Mouse (Mus musculus) limb, embryonic 12.5 days (tissue): Measurements from ENCODE around the gene Phtf2. TPM values are rescaled to one million over a fixed set of nuclear protein-coding genes. Genes with fewer than 3 reads are reported as not detected.

Experiments
- ATAC-seq: fragments of 200-750 bp; cut with Nextera tagmentation; 2 replicates; pipeline ENCODE4 v1.8.0; 2017; ENCODE audit warnings: low read depth, moderate TSS enrichment; ENCODE audit not compliant: insufficient number of reproducible peaks, insufficient read depth, low FRiP score, low TSS enrichment
- H3K27ac ChIP-seq: fragments of 300-500 bp; sonication (generic); 2 replicates; pipeline ENCODE4 v1.5.1; 2016; ENCODE audit warnings: mild to moderate bottlenecking, moderate library complexity
- H3K27me3 ChIP-seq: fragments of 300-500 bp; sonication (generic); 2 replicates; pipeline ENCODE4 v1.6.1; 2016; ENCODE audit warnings: mild to moderate bottlenecking, moderate library complexity
- H3K36me3 ChIP-seq: fragments of 300-500 bp; sonication (generic); 2 replicates; pipeline ENCODE4 v1.6.1; 2016; ENCODE audit warnings: mild to moderate bottlenecking, moderate library complexity
- H3K4me1 ChIP-seq: fragments of 300-500 bp; sonication (generic); replicated peaks from 2 replicates; pipeline ENCODE4 v1.6.1; 2016
- H3K4me2 ChIP-seq: fragments of 300-500 bp; sonication (generic); 2 replicates; pipeline ENCODE4 v1.6.1; 2016; ENCODE audit warnings: mild to moderate bottlenecking, moderate library complexity
- H3K4me3 ChIP-seq: fragments of 300-500 bp; sonication (generic); replicated peaks from 2 replicates; pipeline ENCODE4 v1.5.1; 2016; ENCODE audit warnings: mild to moderate bottlenecking
- H3K9ac ChIP-seq: fragments of 300-500 bp; sonication (generic); replicated peaks from 2 replicates; pipeline ENCODE4 v1.6.1; 2016; ENCODE audit warnings: mild to moderate bottlenecking, moderate library complexity
- H3K9me3 ChIP-seq: fragments of 300-500 bp; sonication (generic); 2 replicates; pipeline ENCODE4 v1.6.1; 2016; ENCODE audit warnings: mild to moderate bottlenecking, moderate library complexity
- WGBS: fragments of 180-500 bp; shearing (Covaris S2); methylation state at CpG from one replicate; pipeline ENCODE4 v1.1.7; 2016; 5-methylcytosine and 5-hydroxymethylcytosine counted together
- polyA plus RNA-seq: library from polyadenylated mRNA; unstranded; fragments of >200 nt; fragmentation: Nextera tagmentation; extraction: Ambion mirVana; gene quantifications from 2 replicates; pipeline ENCODE4 v1.2.1, GENCODE M21; 2016

The Phtf2 gene
- 18.7 and 20.8 TPM in 2 replicates for polyA plus RNA-seq

DNA sequence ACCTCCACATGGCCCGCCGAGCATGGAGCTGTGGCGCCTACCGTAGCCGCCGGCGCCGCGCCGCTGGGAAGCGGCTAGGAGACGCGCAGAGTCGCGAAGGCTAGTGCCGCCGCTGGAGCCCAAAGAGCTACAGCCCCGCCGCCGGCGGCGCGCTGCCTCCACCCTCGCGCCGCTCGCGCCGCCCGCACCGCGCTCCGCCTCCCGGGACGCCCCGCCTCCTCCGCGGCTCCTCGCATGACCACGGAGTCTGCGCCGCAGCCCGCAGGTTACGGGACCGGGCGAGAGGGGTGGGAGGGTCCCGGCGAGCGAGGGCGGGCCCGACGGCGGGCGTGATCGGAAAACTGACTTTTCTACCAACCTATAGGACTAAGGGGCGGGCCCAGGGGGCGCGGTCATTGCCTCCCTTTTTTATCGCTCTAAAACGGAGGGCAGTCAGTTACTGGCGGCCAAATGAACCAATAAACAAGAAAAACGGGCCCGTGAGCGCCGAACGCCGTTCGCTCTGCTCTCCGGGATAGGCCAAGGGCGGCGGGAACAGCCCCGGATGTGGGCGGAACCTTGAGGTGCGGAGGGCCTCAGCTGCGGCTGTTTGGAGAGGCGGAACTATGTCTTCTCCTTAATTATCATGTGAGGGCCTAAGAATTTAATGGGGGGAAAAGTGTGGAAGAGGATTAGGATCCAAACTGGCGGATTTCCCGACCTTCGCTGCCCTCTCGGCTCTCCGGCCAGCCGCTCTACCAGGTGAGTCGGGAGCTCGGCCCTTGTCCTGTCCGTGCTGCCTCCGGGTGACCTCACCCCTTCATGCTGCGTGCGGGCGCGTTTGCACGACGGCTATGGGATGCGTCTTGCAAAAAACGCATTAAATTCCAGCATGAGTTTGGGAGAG lies at the start of gene Phtf2, which contains the start of gene Tmem60:
Gene Phtf2, minus strand, starts transcription at position 210 of the 886 bp plus-strand sequence.
Gene Tmem60, plus strand, starts transcription at position 277 of the 886 bp plus-strand sequence.
- H3K27ac ChIP-seq: peak within 1 kb of the TSS; percentile 96
- peak within 1 kb of the TSS; percentile 70 for H3K4me2 ChIP-seq
- no peaks in the 10 kb centered on the region for H3K9me3 ChIP-seq
- H3K4me1 ChIP-seq: peaks cover 17% of the 10 kb centered on the region
- H3K9ac ChIP-seq: peak within 1 kb of the TSS; percentile 85
- peak; percentile 99 for ATAC-seq
- H3K4me3 ChIP-seq: peak within 1 kb of the TSS; percentile 85
- no peaks in the 10 kb centered on the region for H3K27me3 ChIP-seq
- WGBS: under 1% methylated on average over 94 of the region's 94 CpGs
- H3K36me3 ChIP-seq: peaks cover 5% of the 10 kb centered on the region; the same call in 1 of the 2 replicates

DNA sequence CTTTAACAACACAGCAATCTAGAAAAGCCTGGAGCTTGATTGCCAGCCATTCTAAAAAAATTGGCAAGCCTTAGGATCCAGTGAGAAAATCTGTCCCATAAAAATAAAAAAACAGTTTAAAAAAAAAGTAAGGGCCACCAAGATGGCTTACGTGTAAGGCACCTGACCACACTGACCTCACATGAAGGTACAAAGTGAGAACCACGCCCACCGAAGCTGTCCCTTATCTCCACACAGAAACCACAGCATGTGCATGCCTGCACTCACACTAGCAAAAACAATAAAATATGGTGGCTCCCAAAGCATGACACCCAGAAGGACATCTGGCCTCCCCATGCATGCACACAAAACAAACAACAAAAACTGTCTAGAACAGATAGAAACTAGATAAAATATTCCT lies 49.4 kb upstream of the Phtf2 start:
- peaks cover 17% of the 10 kb centered on the region for H3K4me1 ChIP-seq
- H3K27ac ChIP-seq: no peak overlapping the region
- 82% methylated on average over 3 of the region's 3 CpGs for WGBS
- no peak overlapping the region for H3K4me2 ChIP-seq
- H3K9ac ChIP-seq: no peak overlapping the region
- H3K36me3 ChIP-seq: no peaks in the 10 kb centered on the region
- ATAC-seq: no peak
- no peaks in the 10 kb centered on the region for H3K9me3 ChIP-seq
- no peaks in the 10 kb centered on the region for H3K27me3 ChIP-seq
- no peak overlapping the region for H3K4me3 ChIP-seq

DNA sequence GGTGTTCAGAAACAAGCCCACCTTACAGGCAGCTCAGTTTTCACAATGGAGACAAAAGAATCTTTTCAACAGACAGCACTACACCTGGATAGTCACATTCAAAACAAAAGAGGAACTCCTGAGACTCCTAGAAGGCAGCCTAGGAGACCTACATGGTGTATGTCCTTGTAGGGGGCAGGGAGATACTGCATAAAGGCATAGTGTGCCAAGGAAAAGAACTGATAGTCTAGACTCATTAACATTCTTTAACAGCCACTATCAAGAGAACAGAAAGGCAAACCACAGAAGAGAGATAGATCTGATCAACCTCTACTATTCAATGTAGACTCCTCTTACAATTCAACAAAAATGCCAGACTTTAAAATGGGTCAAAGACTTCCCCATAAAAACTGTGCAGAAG lies 48.5 kb upstream of the Phtf2 start:
- Histone ChIP-seq H3K9me3 (no peaks in the 10 kb centered on the region), H3K4me3 (no peak overlapping the region), H3K9ac (no peak overlapping the region), H3K36me3 (peaks cover 5% of the 10 kb centered on the region; the same call in 1 of the 2 replicates), H3K4me2 (no peak overlapping the region), H3K4me1 (peaks cover 11% of the 10 kb centered on the region; the same call in 1 of the 2 replicates), H3K27ac (no peak overlapping the region), H3K27me3 (no peaks in the 10 kb centered on the region)
- ATAC-seq: no peak

DNA sequence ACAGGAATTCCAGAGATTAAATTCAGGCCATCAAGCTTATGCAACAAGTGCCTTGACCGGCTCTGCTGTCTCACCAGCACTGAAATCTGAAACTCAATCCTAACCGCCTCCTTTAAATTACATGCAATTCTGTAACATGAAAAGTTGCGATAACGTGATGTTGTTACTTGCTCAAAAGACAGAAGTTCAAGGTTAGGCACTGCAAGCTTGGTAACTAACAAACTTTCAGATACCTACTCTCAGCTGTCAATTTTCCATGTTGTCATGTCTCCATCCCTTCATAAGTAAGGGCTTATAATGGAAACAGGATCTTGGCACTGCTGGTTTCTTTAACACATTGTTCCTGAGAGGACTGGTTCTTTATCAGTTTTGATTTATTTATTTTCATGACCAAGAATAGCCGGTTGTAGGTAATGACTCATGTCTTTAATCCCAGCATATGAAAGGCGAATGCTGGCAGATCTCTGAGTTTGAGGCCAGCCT lies 47.8 kb upstream of the Phtf2 start:
- WGBS: 61% methylated on average over 6 of the region's 6 CpGs
- Histone ChIP-seq H3K36me3 (peaks cover 5% of the 10 kb centered on the region; the same call in 1 of the 2 replicates), H3K4me3 (no peak overlapping the region), H3K4me2 (no peak overlapping the region), H3K4me1 (peaks cover 11% of the 10 kb centered on the region; the same call in 1 of the 2 replicates), H3K9ac (no peak overlapping the region), H3K27me3 (no peaks in the 10 kb centered on the region), H3K9me3 (no peaks in the 10 kb centered on the region), H3K27ac (no peak overlapping the region)
- no peak for ATAC-seq

DNA sequence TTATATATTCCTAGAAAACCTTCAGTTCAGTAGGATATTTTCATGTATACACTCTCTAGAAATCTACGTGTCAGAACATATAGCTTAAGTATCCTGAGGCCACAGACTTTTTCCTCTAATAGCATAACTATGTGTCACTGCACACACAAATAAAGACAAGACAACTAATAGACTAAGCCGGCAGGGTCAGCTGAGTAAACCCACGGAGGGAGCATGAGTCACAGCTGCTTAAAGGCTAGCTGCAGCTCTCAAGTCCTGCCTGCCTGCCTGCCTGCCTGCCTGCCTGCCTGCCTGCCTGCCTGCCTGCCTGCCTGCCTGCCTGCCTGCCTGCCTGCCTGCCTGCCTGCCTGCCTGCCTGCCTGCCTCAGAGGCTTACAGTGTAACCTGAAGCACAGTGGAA lies 43.5 kb upstream of the Phtf2 start:
- Histone ChIP-seq H3K4me2 (no peak overlapping the region), H3K4me1 (peaks cover 7% of the 10 kb centered on the region; the same call in 1 of the 2 replicates), H3K36me3 (peaks cover 13% of the 10 kb centered on the region; the same call in 1 of the 2 replicates), H3K9ac (no peak overlapping the region), H3K27ac (no peak overlapping the region), H3K27me3 (no peaks in the 10 kb centered on the region), H3K9me3 (no peaks in the 10 kb centered on the region), H3K4me3 (no peak overlapping the region)
- no peak for ATAC-seq
- 78% methylated on average over 3 of the region's 3 CpGs for WGBS

DNA sequence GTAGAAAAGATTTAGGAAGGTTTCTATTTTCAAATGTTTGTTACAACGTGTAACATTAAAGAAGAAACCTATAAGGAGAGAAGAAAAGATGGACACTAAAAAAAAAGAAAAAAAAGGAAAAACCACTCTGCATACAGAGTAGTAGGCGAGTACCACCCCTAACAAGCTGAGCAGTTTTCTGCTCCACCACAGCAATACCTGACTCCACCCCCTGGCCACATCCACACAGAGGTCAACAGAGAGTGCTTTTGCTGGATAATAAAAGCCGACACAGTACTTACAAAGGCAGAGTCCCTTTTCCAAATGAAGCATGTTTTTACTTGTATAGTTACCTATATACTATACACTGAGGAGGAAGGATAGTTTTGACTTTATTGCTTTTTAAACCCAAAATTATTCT lies 42.7 kb upstream of the Phtf2 start:
- no peak overlapping the region for H3K4me3 ChIP-seq
- no peaks in the 10 kb centered on the region for H3K9me3 ChIP-seq
- H3K4me2 ChIP-seq: no peak overlapping the region
- H3K36me3 ChIP-seq: peaks cover 15% of the 10 kb centered on the region
- H3K9ac ChIP-seq: no peak overlapping the region
- 70% methylated on average over 3 of the region's 3 CpGs for WGBS
- H3K27ac ChIP-seq: no peak overlapping the region
- peaks cover under 1% of the 10 kb centered on the region; the same call in 1 of the 2 replicates for H3K4me1 ChIP-seq
- H3K27me3 ChIP-seq: no peaks in the 10 kb centered on the region
- ATAC-seq: no peak

DNA sequence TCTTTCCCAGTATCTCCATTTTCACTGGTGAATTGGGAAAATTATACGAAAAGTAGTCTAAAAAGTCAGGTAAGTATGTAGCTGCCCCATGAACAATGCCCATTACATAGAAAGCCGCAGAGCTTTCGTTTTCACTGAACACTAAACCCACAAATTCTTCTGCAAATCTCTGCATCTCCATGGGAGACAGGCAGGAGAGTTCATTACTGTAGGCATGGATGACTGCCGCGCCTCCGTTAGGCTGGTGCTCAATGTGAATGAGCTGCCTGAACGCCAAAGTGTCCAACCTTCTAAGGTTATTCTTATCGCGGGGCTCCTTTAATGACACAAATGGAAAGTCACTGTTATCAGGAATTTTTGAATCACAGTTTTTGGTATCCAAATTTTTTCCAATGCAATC lies 37.6 kb upstream of the Phtf2 start:
- 95% methylated on average over 9 of the region's 9 CpGs for WGBS

DNA sequence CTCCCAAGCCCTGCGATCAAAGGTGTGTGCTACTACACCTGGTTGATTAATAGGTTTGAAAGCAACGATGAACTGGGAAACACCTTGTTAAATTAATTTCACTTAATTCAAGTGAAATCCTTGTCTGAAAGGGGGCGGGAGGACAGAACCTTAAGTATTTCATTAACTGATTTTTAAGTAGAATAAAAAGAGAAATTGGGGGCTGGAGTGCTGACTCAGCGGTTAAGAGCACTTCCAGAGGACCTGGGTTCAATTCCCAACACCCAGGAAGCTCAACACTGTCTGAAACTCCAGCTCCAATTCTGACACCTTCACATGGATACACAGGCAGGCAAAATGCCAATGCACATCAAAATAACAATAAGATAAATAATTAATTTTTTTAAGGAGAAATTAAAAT lies 37.0 kb upstream of the Phtf2 start:
- Histone ChIP-seq H3K36me3 (peaks cover 23% of the 10 kb centered on the region), H3K4me2 (no peak overlapping the region), H3K4me3 (no peak overlapping the region), H3K9me3 (no peaks in the 10 kb centered on the region), H3K4me1 (no peaks in the 10 kb centered on the region), H3K9ac (no peak overlapping the region), H3K27ac (no peak overlapping the region), H3K27me3 (no peaks in the 10 kb centered on the region)
- 91% methylated on average over 4 of the region's 4 CpGs for WGBS
- no peak for ATAC-seq

More for the DNA sequence above, 37.6 kb upstream of the Phtf2 start:
- Histone ChIP-seq H3K4me3 (no peak overlapping the region), H3K27me3 (no peaks in the 10 kb centered on the region), H3K4me2 (no peak overlapping the region), H3K27ac (no peak overlapping the region), H3K9ac (no peak overlapping the region), H3K9me3 (no peaks in the 10 kb centered on the region), H3K4me1 (no peaks in the 10 kb centered on the region), H3K36me3 (peaks cover 23% of the 10 kb centered on the region)
- ATAC-seq: no peak

DNA sequence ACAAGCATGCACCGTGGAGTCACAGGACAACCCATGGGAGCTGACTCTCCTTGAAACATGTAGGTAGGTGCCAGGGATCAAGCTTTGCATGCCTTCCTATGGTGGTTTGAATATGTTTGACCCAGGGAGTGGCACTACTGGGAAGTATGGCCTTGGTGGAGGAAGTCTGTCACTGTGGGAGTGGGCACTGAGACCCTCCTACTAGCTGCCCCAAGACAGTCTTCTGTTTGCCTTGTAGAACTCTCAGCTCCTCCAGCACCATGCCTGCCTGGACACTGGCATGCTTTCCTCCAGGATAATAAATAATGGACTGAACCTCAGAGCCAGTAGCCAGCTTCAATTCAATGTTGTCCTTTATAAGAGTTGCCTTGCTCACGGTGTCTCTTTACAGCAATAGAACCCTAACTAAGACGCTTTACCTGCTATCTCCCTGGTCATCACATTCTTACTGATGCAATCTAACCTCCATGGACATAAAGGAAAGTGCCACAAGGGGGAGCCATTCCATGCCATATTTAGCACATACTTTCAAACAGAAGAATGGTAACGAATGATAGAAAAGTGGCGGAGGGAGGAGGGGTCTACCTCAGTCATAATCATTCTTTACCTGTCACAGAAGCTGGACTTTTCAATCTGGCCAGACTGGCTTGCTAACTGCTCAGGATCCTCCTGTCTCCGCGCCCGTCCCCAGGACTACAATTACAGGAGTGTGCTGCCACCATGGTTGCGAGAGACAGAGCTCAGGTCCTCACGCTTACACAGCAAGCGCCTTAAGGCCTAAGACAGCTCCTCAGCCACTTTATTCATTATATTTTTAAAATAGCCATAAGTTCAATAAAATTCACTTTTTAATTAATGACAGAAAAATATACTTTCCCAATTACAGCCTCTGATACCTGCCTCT lies 31.7 kb upstream of the Phtf2 start:
- Histone ChIP-seq H3K4me2 (no peak overlapping the region), H3K9me3 (no peaks in the 10 kb centered on the region), H3K4me3 (no peak overlapping the region), H3K9ac (no peak overlapping the region), H3K36me3 (0 out of 2 replicates have a peak, but pooled peaks cover 7% of the 10 kb centered on the region), H3K27ac (no peak overlapping the region), H3K27me3 (no peaks in the 10 kb centered on the region), H3K4me1 (no peaks in the 10 kb centered on the region)
- WGBS: 80% methylated on average over 11 of the region's 11 CpGs
- ATAC-seq: no peak

DNA sequence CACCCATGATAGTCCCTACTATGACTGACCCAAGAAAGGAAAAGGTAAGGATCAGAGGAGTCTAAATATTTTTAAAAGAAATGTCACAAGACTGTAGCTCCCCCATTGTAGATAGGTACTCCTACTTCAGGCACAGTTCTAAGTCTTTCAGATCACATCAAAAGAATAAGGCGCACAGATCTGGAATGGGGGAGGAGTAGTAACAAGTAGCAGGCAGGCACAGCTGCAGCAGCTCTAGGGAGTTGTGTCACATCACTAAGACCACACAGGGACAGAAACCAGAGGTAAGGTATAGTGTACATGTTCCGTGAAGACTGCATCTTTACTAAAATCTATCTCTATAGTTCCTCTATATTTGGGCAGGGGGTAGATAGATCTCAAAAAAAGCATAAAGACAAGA lies 29.8 kb upstream of the Phtf2 start:
- Histone ChIP-seq H3K27ac (no peak overlapping the region), H3K4me3 (no peak overlapping the region), H3K9me3 (no peaks in the 10 kb centered on the region), H3K27me3 (no peaks in the 10 kb centered on the region), H3K4me1 (no peaks in the 10 kb centered on the region), H3K9ac (no peak overlapping the region), H3K4me2 (no peak overlapping the region), H3K36me3 (0 out of 2 replicates have a peak, but pooled peaks cover 17% of the 10 kb centered on the region)
- WGBS: 84% methylated on average over 2 of the region's 2 CpGs
- no peak for ATAC-seq

DNA sequence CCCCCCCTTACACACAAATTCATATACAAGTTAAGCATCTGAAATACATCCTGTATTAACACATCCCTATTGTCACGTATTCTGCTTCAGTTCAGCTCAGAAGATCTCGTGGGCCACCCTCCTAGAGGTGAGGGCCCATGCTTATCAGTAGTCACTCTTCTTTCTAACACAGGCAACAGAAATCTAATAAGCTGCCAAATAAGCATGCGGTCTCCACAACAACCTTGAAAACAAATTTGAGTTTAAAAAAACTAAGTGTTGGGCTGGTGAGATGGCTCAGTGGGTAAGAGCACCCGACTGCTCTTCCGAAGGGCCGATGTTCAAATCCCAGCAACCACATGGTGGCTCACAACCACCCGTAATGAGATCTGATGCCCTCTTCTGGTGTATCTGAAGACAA lies 24.3 kb upstream of the Phtf2 start:
- Histone ChIP-seq H3K27me3 (no peaks in the 10 kb centered on the region), H3K27ac (no peak overlapping the region), H3K36me3 (peaks cover 29% of the 10 kb centered on the region), H3K9ac (no peak overlapping the region), H3K4me3 (no peak overlapping the region), H3K9me3 (no peaks in the 10 kb centered on the region), H3K4me2 (no peak overlapping the region), H3K4me1 (no peaks in the 10 kb centered on the region)
- ATAC-seq: no peak
- WGBS: 95% methylated on average over 7 of the region's 7 CpGs
